Mouse (Mus musculus) bone marrow, adult 2 months (tissue): ENCODE data around the gene Fzd7.

Experiments used
- CTCF ChIP-seq: fragments of 200-500 bp; IDR thresholded peaks from 2 replicates; pipeline ENCODE4 v1.5.1; 2011; ENCODE audit warnings: low read length, control low read depth; ENCODE audit not compliant: control insufficient read depth, insufficient read depth
- POLR2A ChIP-seq: fragments of 200-500 bp; IDR thresholded peaks from 2 replicates; pipeline ENCODE4 v1.6.1; 2011; ENCODE audit warnings: low read depth, mild to moderate bottlenecking, control low read depth, low read length, borderline replicate concordance; ENCODE audit not compliant: control insufficient read depth

GRCm38 (mm10) chr1:59487651-59488051, 5.4 kb downstream of the Fzd7 start:
- TF ChIP-seq CTCF (no peak), POLR2A (no peak)
